Mouse (Mus musculus) central nervous system, embryonic 18 days (tissue): ENCODE data around the gene Donson. TPM values are rescaled to one million over a fixed set of nuclear protein-coding genes. Genes with fewer than 3 reads are reported as not detected.

Experiments used
- polyA plus RNA-seq: library from polyadenylated mRNA; depleted of rRNA; stranded (reverse); fragments of >200 nt; gene quantifications from 2 replicates; pipeline ENCODE4 v1.2.3, GENCODE M21; 2012; rRNA removed

Gene Donson
- polyA plus RNA-seq = 50.7 and 57.3 TPM in 2 replicates

GRCm38 (mm10) chr16:91688619-91689334, at the start of gene Donson:
Donson (minus strand) TSS chr16:91688770.

DNA sequence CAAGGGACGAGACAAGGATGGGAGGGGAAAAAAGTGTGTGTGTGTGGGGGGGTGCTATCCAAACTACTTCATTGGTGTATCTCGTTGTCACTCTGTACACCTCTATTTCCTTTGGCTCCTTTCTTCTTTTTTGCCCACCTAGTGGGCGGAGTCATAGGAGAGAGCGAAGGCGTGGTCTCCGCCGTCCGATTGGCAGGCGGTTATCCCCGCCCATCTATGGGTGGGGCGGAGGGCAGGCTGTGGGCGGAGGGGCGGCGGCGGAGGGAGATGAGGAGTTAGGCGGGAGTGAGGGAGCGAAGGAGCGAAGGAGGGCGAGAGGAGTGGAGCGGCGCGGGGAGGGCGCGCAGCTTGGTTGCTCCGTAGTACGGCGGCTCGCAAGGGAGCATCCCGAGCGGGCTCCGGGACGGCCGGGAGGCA, 40.5 kb upstream of the Donson start, which contains the start of gene Itsn1:
TSS of gene Itsn1 (plus strand) at position 216 of the 417 bp plus-strand sequence.

GRCm38 (mm10) chr16:91728123-91729065, 39.8 kb upstream of the Donson start, which contains the start of gene Cryzl1:
Cryzl1 (minus strand) TSS chr16:91728975.

GRCm38 (mm10) chr16:91647461-91648219, 40.9 kb downstream of the Donson start, which contains the start of gene Son:
Son (plus strand) TSS chr16:91647506.

DNA sequence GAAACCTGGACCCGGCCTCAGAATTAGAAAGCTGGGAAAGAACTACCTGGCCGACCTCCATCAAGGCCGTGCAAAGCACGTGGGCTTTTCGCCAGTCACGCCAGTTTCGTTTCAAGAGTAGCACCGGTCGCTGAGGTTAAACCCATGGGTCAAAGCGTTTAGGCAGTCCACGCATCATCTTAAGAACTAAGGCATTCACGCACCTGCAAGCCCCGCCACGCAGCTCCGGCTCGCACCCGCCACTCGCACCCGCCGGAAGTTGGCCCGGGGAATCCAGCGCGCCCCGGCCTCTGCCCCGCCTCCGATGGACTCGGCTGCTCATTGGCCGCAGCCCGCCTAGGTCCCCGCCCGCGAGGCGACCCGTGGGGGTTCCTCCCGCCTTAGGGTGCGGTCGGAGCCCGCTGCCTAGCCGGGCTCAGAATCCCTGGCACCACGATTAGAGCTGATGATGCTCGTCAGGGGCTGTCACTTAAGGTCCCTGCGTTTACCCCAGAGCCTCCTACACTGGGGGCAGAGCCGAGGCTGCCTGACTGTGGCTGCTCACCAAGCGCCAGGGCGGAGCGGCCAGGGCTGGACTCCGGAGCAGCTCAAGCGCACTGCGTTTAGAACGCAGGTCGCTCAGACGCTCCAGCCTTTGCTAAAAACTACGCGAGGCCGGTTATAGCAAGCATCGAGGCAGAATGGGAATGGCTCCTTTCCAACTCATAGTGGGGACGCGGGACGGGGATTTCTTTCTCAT, 41.7 kb downstream of the Donson start, which contains the start of gene Gart:
TSS of gene Gart (minus strand) at position 272 of the 739 bp plus-strand sequence.

Other genes starting within 250 kb of the Donson start
- gene Ifnar1, start 203.5 kb downstream of the Donson start, polyA plus RNA-seq = 48.8 and 49.5 TPM in 2 replicates
- 53.2 and 60.4 TPM in 2 replicates for gene Ifngr2, start 141.7 kb downstream of the Donson start, polyA plus RNA-seq
- gene Tmem50b, start 91.0 kb downstream of the Donson start, polyA plus RNA-seq = 73.0 and 77.9 TPM in 2 replicates
- gene Dnajc28, start 69.7 kb downstream of the Donson start, polyA plus RNA-seq = 3.1 and 3.2 TPM in 2 replicates
- 36.6 and 39.0 TPM in 2 replicates for gene Gart, start 41.8 kb downstream of the Donson start, polyA plus RNA-seq
- 316 and 343 TPM in 2 replicates for gene Son, start 41.3 kb downstream of the Donson start, polyA plus RNA-seq
- 99.4 and 103 TPM in 2 replicates for gene Cryzl1, start 40.2 kb upstream of the Donson start, polyA plus RNA-seq
- 59.4 and 64.2 TPM in 2 replicates for gene Itsn1, start 40.5 kb upstream of the Donson start, polyA plus RNA-seq